In genomic region chr11:97837641-97838149, GRCm38 (mm10) we compare ENCODE assay signal across 23 mouse cellular contexts. TPM values are rescaled to one million over a fixed set of nuclear protein-coding genes. Genes with fewer than 3 reads are reported as not detected.
DNase-seq lines count a peak whose midpoint lies in the region; ATAC-seq and TF ChIP-seq lines count a peak whose summit lies in the region.
"Had no signal": no experiment of that assay in that cellular context is flagged by ENCODE, and none has a peak within 500 bp of the region (broad histone marks: within the 10 kb centered on the region; RNA-seq: fewer than 3 reads in every experiment).

No protein-coding gene starts in this region.

- no peak for ATAC-seq in heart, embryonic 16.5 days (replicated peaks; ENCODE audit: extremely low read depth, insufficient read depth, low FRiP score)
- no peak for ATAC-seq in liver, postnatal 0 days
- ATAC-seq in erythroid progenitor cell, adult 5-6 weeks (replicated peaks; ENCODE audit: low FRiP score, poor library complexity, severe bottlenecking): no peak
- ATAC-seq: CD4-positive, CD25-positive, alpha-beta regulatory T cell, adult 4 months; forebrain, postnatal 0 days; hindbrain, embryonic 16.5 days; midbrain, embryonic 15.5 days had no signal

- H3K27me3 ChIP-seq in heart, embryonic 16.5 days (ENCODE audit: control insufficient read depth, insufficient read depth, low read length): no peaks in the 10 kb centered on the region
- no peaks in the 10 kb centered on the region for H3K27me3 ChIP-seq in liver, postnatal 0 days (ENCODE audit: insufficient read depth, low read length)
- H3K27me3 ChIP-seq: limb, embryonic 15.5 days; megakaryocyte, embryonic 14.5 days; midbrain, embryonic 15.5 days; neural tube, embryonic 15.5 days had no signal

- H3K4me2 ChIP-seq in heart, embryonic 16.5 days (ENCODE audit: low read depth, low read length): no peak overlapping the region
- no peak overlapping the region for H3K4me2 ChIP-seq in liver, postnatal 0 days (ENCODE audit: low read depth, low read length)
- H3K4me2 ChIP-seq: heart, embryonic 11.5 days; limb, embryonic 15.5 days; midbrain, embryonic 15.5 days; neural tube, embryonic 15.5 days had no signal

- H3K4me1 ChIP-seq in heart, embryonic 16.5 days (ENCODE audit: control insufficient read depth, insufficient read depth, low read length): peaks cover 13% of the 10 kb centered on the region
- peaks cover 44% of the 10 kb centered on the region for H3K4me1 ChIP-seq in bone marrow macrophage, adult 2 months (ENCODE audit: control insufficient read depth, insufficient read depth, low read length)
- H3K4me1 ChIP-seq in liver, postnatal 0 days (ENCODE audit: insufficient read depth): peaks cover 15% of the 10 kb centered on the region; the same call in 1 of the 2 replicates

- H3K4me3 ChIP-seq in heart, embryonic 16.5 days (ENCODE audit: low read length): no peak overlapping the region
- no peak overlapping the region for H3K4me3 ChIP-seq in bone marrow macrophage, adult 2 months (ENCODE audit: insufficient read depth, low read length)
- no peak overlapping the region for H3K4me3 ChIP-seq in liver, postnatal 0 days (ENCODE audit: low read depth, low read length)
- H3K4me3 ChIP-seq: limb, embryonic 15.5 days; megakaryocyte, embryonic 14.5 days; midbrain, embryonic 15.5 days; myocyte; neural tube, embryonic 15.5 days had no signal

- H3K36me3 ChIP-seq in heart, embryonic 16.5 days (ENCODE audit: control insufficient read depth, insufficient read depth): peaks cover 18% of the 10 kb centered on the region
- peaks cover 24% of the 10 kb centered on the region for H3K36me3 ChIP-seq in liver, postnatal 0 days (replicated peaks; ENCODE audit: insufficient read depth, low read length)

- no peak for TF ChIP-seq POLR2A in bone marrow macrophage, adult 2 months (IDR thresholded peaks at IDR 0.05; ENCODE audit: borderline replicate concordance, low read depth, low read length)

- H3K9ac ChIP-seq in heart, embryonic 16.5 days (ENCODE audit: low read length): peak overlapping the region; percentile 38; the same call in 1 of the 2 replicates
- H3K9ac ChIP-seq in liver, postnatal 0 days (replicated peaks): no peak overlapping the region
- H3K9ac ChIP-seq: forebrain, postnatal 0 days; limb, embryonic 15.5 days; midbrain, embryonic 15.5 days; neural tube, embryonic 15.5 days had no signal

- no peaks in the 10 kb centered on the region for H3K9me3 ChIP-seq in heart, embryonic 16.5 days (replicated peaks; ENCODE audit: control insufficient read depth, low read length)
- no peaks in the 10 kb centered on the region for H3K9me3 ChIP-seq in liver, postnatal 0 days (ENCODE audit: low read length)
- H3K9me3 ChIP-seq: limb, embryonic 15.5 days; megakaryocyte, embryonic 14.5 days; midbrain, embryonic 15.5 days; neural tube, embryonic 15.5 days had no signal

- H3K27ac ChIP-seq in heart, embryonic 16.5 days (ENCODE audit: low read length): peak overlapping the region; percentile 66
- H3K27ac ChIP-seq in bone marrow macrophage, adult 2 months (ENCODE audit: insufficient read depth, low read depth, low read length): peak overlapping the region; percentile 72
- H3K27ac ChIP-seq in liver, postnatal 0 days (ENCODE audit: low read depth): 0 out of 2 replicates have a peak overlapping the region, but pooled peaks have one; percentile 3
- H3K27ac ChIP-seq: limb, embryonic 15.5 days; midbrain, embryonic 15.5 days; neural tube, embryonic 15.5 days had no signal

- 71% methylated on average over 7 of the region's 7 CpGs for WGBS in heart, embryonic 16.5 days
- WGBS in liver, postnatal 0 days (ENCODE audit: insufficient replicate concordance): 38% methylated on average over 7 of the region's 7 CpGs

- TF ChIP-seq CTCF in bone marrow macrophage, adult 2 months (IDR thresholded peaks at IDR 0.05; ENCODE audit: low read depth, low read length): no peak
- TF ChIP-seq CTCF in liver, postnatal 0 days (IDR thresholded peaks at IDR 0.05; ENCODE audit: low read depth): no peak

- DNase-seq in adrenal gland, adult (ENCODE audit: inconsistent age in 2 of 2, low spot score in 1 of 2): peak; percentile 19 to 36
- DNase-seq in adrenal gland, postnatal 14 days: no peak
- DNase-seq in heart, postnatal 4 days: no peak
- DNase-seq in liver, postnatal 0 days: no peak
- DNase-seq in kidney, postnatal 10 days: no peak
- DNase-seq: adrenal gland, adult 8-10 months; forebrain, postnatal 0 days; gastrocnemius, postnatal 36 days; kidney, adult 11 months; lung, postnatal 10 days; right cerebral cortex, postnatal 25 days; thymus, adult 2 months had no signal

- no peak for TF ChIP-seq EP300 in liver, postnatal 0 days (IDR thresholded peaks at IDR 0.05; ENCODE audit: low read depth)

RNA-seq across cellular contexts. Expression of gene B230217C12Rik, which starts 2.9 kb away (rescaled TPM):
- total RNA-seq in adrenal gland, postnatal 14 days (2021): 2.4 and 3.5 TPM in 2 replicates
- 2.5 and 3.2 TPM in 2 replicates for polyA plus RNA-seq in heart, embryonic 16.5 days (2015; fragmentation: Nextera tagmentation; extraction: Ambion mirVana)
- total RNA-seq in heart, postnatal 4 days (2021): under 1 TPM; 0.77 to 0.79 TPM
- polyA plus RNA-seq in bone marrow macrophage, adult 2 months (2012; ENCODE audit: insufficient read depth, insufficient read length, missing spikeins): 1.8 and 2.4 TPM in 2 replicates
- polyA plus RNA-seq in liver, postnatal 0 days (2015; fragmentation: Nextera tagmentation; extraction: Ambion mirVana): 0.25 and 0.28 TPM in 2 replicates
- total RNA-seq in erythroid progenitor cell, adult 5-6 weeks (2015; ENCODE audit: low replicate concordance): not detected in 2 replicates
- total RNA-seq in erythroid progenitor cell, adult 5-6 weeks (2017; ENCODE audit: low replicate concordance): not detected in 2 replicates

RNA-seq across cellular contexts. Expression of gene Lasp1, which starts 38.9 kb away (rescaled TPM):
- total RNA-seq in adrenal gland, postnatal 14 days (2021): 98.2 and 107 TPM in 2 replicates
- 52.9 and 59.0 TPM in 2 replicates for polyA plus RNA-seq in heart, embryonic 16.5 days (2015; fragmentation: Nextera tagmentation; extraction: Ambion mirVana)
- 10 to 100 TPM; 73.3 to 74.4 TPM for total RNA-seq in heart, postnatal 4 days (2021)
- polyA plus RNA-seq in bone marrow macrophage, adult 2 months (2012; ENCODE audit: insufficient read depth, insufficient read length, missing spikeins): 194 and 201 TPM in 2 replicates
- polyA plus RNA-seq in liver, postnatal 0 days (2015; fragmentation: Nextera tagmentation; extraction: Ambion mirVana): 30.0 and 32.2 TPM in 2 replicates
- 28.9 and 33.5 TPM in 2 replicates for total RNA-seq in erythroid progenitor cell, adult 5-6 weeks (2015; ENCODE audit: low replicate concordance)
- total RNA-seq in erythroid progenitor cell, adult 5-6 weeks (2017; ENCODE audit: low replicate concordance): 14.8 and 57.0 TPM in 2 replicates

RNA-seq across cellular contexts. Expression of gene Fbxo47, which starts 46.3 kb away (rescaled TPM):
- total RNA-seq in adrenal gland, postnatal 14 days (2021): 1.0 and 1.2 TPM in 2 replicates
- polyA plus RNA-seq in heart, embryonic 16.5 days (2015; fragmentation: Nextera tagmentation; extraction: Ambion mirVana): 0.65 and 0.97 TPM in 2 replicates
- 1 to 10 TPM in 1 of 2 experiments, under 1 TPM in 1; 0.79 to 1.2 TPM for total RNA-seq in heart, postnatal 4 days (2021)
- 0.67 and 1.5 TPM in 2 replicates for polyA plus RNA-seq in bone marrow macrophage, adult 2 months (2012; ENCODE audit: insufficient read depth, insufficient read length, missing spikeins)
- polyA plus RNA-seq in liver, postnatal 0 days (2015; fragmentation: Nextera tagmentation; extraction: Ambion mirVana): 0.26 and 0.27 TPM in 2 replicates
- total RNA-seq in erythroid progenitor cell, adult 5-6 weeks (2015; ENCODE audit: low replicate concordance): not detected in 2 replicates
- 0.61 and 0.64 TPM in 2 replicates for total RNA-seq in erythroid progenitor cell, adult 5-6 weeks (2017; ENCODE audit: low replicate concordance)
- total RNA-seq: gastrocnemius, postnatal 36 days had no signal

RNA-seq across cellular contexts. Expression of gene Rpl23, which starts 55.5 kb away (rescaled TPM):
- total RNA-seq in adrenal gland, postnatal 14 days (2021): 809 and 980 TPM in 2 replicates
- 299 and 310 TPM in 2 replicates for polyA plus RNA-seq in heart, embryonic 16.5 days (2015; fragmentation: Nextera tagmentation; extraction: Ambion mirVana)
- 100 to 1,000 TPM; 738 to 764 TPM for total RNA-seq in heart, postnatal 4 days (2021)
- 854 and 1,184 TPM in 2 replicates for polyA plus RNA-seq in bone marrow macrophage, adult 2 months (2012; ENCODE audit: insufficient read depth, insufficient read length, missing spikeins)
- polyA plus RNA-seq in liver, postnatal 0 days (2015; fragmentation: Nextera tagmentation; extraction: Ambion mirVana): 409 and 433 TPM in 2 replicates
- 324 and 337 TPM in 2 replicates for total RNA-seq in erythroid progenitor cell, adult 5-6 weeks (2015; ENCODE audit: low replicate concordance)
- total RNA-seq in erythroid progenitor cell, adult 5-6 weeks (2017; ENCODE audit: low replicate concordance): 331 and 402 TPM in 2 replicates

Comparison
In these comparisons a context has a peak if more than half of its experiments do, and no peak if none do; other contexts are left out.
1. DNase-seq: peak in adrenal gland, adult (2 of 2); none in adrenal gland, postnatal 14 days (single experiment), heart, postnatal 4 days (single experiment), liver, postnatal 0 days (single experiment) and kidney, postnatal 10 days (single experiment).
2. H3K27ac ChIP-seq: peak in every context shown above with its lines; median percentile 72 in bone marrow macrophage, adult 2 months; 66 in heart, embryonic 16.5 days; 3 in liver, postnatal 0 days.